Mouse (Mus musculus): Measurements from ENCODE around the gene Mycbp. TPM values are rescaled to one million over a fixed set of nuclear protein-coding genes. Genes with fewer than 3 reads are reported as not detected.
A peak's percentile ranks its signal among the peaks of the same experiment; 100 is the strongest.

Mycbp gene
- polyA plus RNA-seq, 1 experiment from 2014 or later, result 51.5 TPM

DNA sequence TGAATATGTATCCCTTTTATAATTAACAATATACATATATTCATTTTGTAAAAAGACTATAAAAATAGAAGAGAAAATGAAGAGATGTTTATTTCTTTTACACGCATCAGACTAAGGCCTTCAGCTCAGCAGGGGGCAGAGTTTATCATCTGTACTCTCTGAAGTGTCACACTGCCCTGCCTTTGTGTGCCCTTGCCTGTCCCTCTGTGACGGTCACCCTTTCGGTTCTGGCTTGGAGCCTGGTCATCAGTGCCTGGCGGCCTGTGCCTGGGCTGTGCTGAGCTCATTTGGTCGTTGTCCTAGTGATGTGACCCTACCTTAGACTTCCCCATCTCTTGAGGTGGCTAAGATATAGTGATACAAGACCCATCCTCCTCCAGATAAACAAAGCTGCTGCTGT lies 42.5 kb downstream of the Mycbp start:
- Histone ChIP-seq H3K4me2 (replicated peaks) (no peak overlapping the region), H3K36me3 (no peaks in the 10 kb centered on the region), H3K9me3 (no peaks in the 10 kb centered on the region), H3K27ac (replicated peaks) (no peak overlapping the region), H3K4me1 (peaks cover 3% of the 10 kb centered on the region; the same call in 1 of the 2 replicates), H3K27me3 (0 out of 2 replicates have a peak, but pooled peaks cover 11% of the 10 kb centered on the region), H3K9ac (replicated peaks) (no peak overlapping the region), H3K4me3 (no peak overlapping the region)
- 59% methylated on average over 5 of the region's 5 CpGs for WGBS
- no peak for ATAC-seq (ENCODE audit: low FRiP score, low read depth)

DNA sequence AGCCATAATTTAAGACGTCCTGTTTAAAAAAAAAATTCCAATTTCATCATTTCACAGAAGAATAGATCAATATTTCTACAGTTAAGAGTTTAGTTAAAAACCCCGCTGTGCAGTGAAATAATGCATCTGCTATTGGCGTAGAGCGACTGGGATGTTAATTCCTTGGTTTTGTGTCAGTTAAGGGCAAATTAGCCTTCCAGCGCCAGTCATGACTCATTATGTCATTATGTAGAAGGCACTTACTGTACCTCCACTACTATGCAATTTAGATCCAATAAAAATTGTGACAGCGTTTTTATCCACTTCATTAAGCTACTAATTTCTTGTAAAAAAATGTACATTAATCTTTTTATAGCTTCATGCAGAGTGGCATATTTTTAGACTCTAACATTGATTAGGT lies 44.3 kb downstream of the Mycbp start:
- H3K27ac ChIP-seq (replicated peaks), result no peak overlapping the region

GRCm38 (mm10) chr4:123949649-123950048 lies 45.0 kb downstream of the Mycbp start:
- Histone ChIP-seq H3K9me3 (no peaks in the 10 kb centered on the region), H3K4me3 (no peak overlapping the region), H3K4me2 (replicated peaks) (no peak overlapping the region), H3K36me3 (no peaks in the 10 kb centered on the region), H3K9ac (replicated peaks) (no peak overlapping the region), H3K27me3 (peaks cover 11% of the 10 kb centered on the region; the same call in 1 of the 2 replicates), H3K27ac (replicated peaks) (no peak overlapping the region), H3K4me1 (peaks cover 3% of the 10 kb centered on the region; the same call in 1 of the 2 replicates)
- 74% methylated on average over 10 of the region's 10 CpGs for WGBS
- ATAC-seq (ENCODE audit: low FRiP score, low read depth), result no peak

More for the DNA sequence above, 44.3 kb downstream of the Mycbp start:
- Histone ChIP-seq H3K36me3 (no peaks in the 10 kb centered on the region), H3K9me3 (no peaks in the 10 kb centered on the region), H3K9ac (replicated peaks) (no peak overlapping the region), H3K4me2 (replicated peaks) (no peak overlapping the region), H3K27me3 (0 out of 2 replicates have a peak, but pooled peaks cover 11% of the 10 kb centered on the region), H3K4me3 (no peak overlapping the region), H3K4me1 (peaks cover 3% of the 10 kb centered on the region; the same call in 1 of the 2 replicates)
- WGBS, result 80% methylated on average over 6 of the region's 6 CpGs
- ATAC-seq (ENCODE audit: low FRiP score, low read depth), result no peak

DNA sequence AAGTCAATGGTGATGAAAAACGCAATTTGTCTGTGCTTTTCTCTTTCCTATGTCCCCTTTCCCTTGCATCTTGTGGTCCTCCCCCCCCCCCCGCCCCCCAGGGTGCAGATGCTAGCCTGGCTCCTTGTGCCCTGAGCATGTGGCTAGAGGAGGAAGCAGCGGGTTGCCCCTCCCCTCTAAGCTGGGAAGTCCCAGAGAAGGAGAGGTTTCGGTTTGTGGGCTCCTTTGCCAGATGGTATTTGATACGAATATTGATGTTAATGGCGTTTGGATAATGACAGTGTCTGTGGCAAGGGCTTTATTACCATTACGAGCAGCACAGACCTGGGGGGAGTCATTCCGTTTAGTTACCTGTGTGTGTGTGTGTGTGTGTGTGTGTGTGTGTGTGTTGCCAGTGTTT lies 47.4 kb downstream of the Mycbp start:
- ATAC-seq (ENCODE audit: low FRiP score, low read depth), result no peak
- H3K36me3 ChIP-seq, result no peaks in the 10 kb centered on the region
- H3K4me3 ChIP-seq, result no peak overlapping the region
- no peak overlapping the region for H3K4me2 ChIP-seq (replicated peaks)
- peaks cover 23% of the 10 kb centered on the region for H3K27me3 ChIP-seq
- no peak overlapping the region for H3K27ac ChIP-seq (replicated peaks)
- H3K4me1 ChIP-seq, result peaks cover 3% of the 10 kb centered on the region; the same call in 1 of the 2 replicates
- H3K9me3 ChIP-seq, result no peaks in the 10 kb centered on the region
- WGBS, result 50% methylated on average over 8 of the region's 8 CpGs
- no peak overlapping the region for H3K9ac ChIP-seq (replicated peaks)

DNA sequence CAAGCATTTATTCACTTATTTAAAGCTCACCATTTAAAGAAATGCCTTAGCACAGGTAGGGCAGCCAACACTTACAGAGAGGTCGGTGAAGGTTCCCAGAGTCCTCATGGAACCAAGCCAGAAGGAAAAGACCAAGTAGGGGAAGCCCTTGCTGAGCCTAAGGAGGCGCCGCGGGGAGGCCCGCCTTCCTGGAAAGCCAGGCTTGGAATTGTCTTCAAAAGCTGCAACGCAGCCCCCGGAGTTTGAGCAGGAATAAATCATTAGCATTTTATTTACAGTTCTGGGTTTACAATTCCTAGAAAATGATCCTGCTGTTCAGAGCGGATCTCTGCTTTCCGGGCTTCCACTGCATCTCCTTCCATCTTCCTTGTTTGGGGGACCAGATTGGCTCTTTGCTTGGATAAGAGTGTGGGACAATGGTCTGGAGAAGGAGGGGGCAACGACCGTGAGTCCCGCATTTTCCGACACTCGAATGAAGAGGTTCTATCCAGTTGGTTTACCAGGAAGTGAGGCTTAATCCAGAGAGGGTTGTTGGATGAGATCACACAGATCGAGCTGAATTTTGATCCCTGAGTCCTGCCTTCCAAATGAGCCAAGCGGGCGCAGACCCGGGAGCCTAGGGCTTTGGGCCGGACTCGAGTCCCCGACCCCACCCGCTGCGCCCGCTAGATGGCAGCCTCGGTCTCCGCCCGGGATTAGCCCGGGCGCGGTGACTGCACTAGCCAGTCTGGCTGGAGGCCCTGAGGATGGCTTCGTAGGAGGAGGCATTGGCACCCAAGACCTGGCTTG lies 52.3 kb downstream of the Mycbp start:
- H3K27me3 ChIP-seq, result peaks cover 32% of the 10 kb centered on the region
- no peak overlapping the region for H3K27ac ChIP-seq (replicated peaks)
- H3K4me1 ChIP-seq, result peaks cover 10% of the 10 kb centered on the region
- no peak overlapping the region; the same call in 1 of the 2 replicates for H3K9ac ChIP-seq (replicated peaks)
- H3K36me3 ChIP-seq, result no peaks in the 10 kb centered on the region
- peak overlapping the region; percentile 39 for H3K4me2 ChIP-seq (replicated peaks)
- H3K4me3 ChIP-seq, result peak overlapping the region; percentile 19
- 7% methylated on average over 31 of the region's 31 CpGs for WGBS
- H3K9me3 ChIP-seq, result no peaks in the 10 kb centered on the region
- ATAC-seq (ENCODE audit: low FRiP score, low read depth), result peak; percentile 84

GRCm38 (mm10) chr4:123957492-123957808 lies 52.8 kb downstream of the Mycbp start:
- Histone ChIP-seq H3K4me1 (peaks cover 7% of the 10 kb centered on the region), H3K36me3 (no peaks in the 10 kb centered on the region), H3K4me2 (replicated peaks) (peak overlapping the region; percentile 39; the same call in 1 of the 2 replicates), H3K4me3 (no peak overlapping the region), H3K9me3 (no peaks in the 10 kb centered on the region), H3K27ac (replicated peaks) (no peak overlapping the region), H3K27me3 (peaks cover 32% of the 10 kb centered on the region), H3K9ac (replicated peaks) (no peak overlapping the region)
- 51% methylated on average over 4 of the region's 4 CpGs for WGBS
- no peak; the same call in 1 of the 2 replicates for ATAC-seq (ENCODE audit: low FRiP score, low read depth)

DNA sequence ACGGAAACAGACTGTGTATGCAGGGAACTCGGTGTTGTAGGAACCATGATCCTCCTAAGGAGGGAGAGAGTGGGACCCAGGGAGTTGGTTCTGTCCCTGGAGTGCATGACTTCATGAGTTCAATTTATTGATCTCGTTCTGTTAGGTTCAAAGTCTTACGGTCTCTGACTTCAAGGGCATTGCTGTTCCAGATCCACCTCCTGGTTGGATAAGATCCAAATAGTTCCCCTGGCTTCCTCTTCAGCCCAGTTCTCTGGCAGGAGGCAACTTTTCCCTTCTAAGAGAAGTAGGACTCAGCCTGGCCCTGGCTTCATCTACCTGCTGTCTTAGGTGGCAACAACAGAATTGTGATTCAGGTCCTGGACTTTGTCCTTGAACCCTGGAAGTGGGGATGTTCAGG lies 53.3 kb downstream of the Mycbp start:
- ATAC-seq (ENCODE audit: low FRiP score, low read depth), result no peak
- 69% methylated on average over 4 of the region's 4 CpGs for WGBS
- Histone ChIP-seq H3K9me3 (no peaks in the 10 kb centered on the region), H3K27ac (replicated peaks) (no peak overlapping the region), H3K36me3 (no peaks in the 10 kb centered on the region), H3K4me2 (replicated peaks) (no peak overlapping the region), H3K9ac (replicated peaks) (no peak overlapping the region), H3K4me3 (no peak overlapping the region), H3K4me1 (peaks cover 7% of the 10 kb centered on the region), H3K27me3 (peaks cover 32% of the 10 kb centered on the region)

DNA sequence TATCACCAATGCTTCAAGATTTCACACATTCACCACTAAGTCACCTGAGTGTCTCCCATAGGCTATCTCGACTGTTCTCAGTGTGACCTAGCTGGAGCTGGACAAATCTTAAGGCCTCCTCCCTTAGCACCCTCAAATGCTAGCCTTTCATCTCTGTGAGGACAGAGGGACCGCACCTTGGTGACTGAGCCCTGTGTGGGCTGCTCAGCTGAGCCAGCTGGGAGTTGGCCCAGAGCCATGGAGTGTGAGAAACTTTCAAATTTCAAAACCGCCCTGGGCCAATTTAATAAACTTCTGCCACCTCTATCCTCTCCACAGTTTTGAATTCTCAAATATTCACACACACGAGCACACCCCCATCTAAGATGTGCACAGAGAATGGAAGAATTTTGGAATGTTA lies 56.3 kb downstream of the Mycbp start:
- Histone ChIP-seq H3K4me2 (replicated peaks) (no peak overlapping the region), H3K27me3 (peaks cover 29% of the 10 kb centered on the region), H3K27ac (replicated peaks) (no peak overlapping the region), H3K36me3 (no peaks in the 10 kb centered on the region), H3K4me3 (no peak overlapping the region), H3K4me1 (peaks cover 7% of the 10 kb centered on the region), H3K9ac (replicated peaks) (no peak overlapping the region), H3K9me3 (no peaks in the 10 kb centered on the region)
- WGBS, result 80% methylated on average over 4 of the region's 4 CpGs
- ATAC-seq (ENCODE audit: low FRiP score, low read depth), result no peak

Other genes starting within 250 kb of the Mycbp start
- gene Macf1, start 220.5 kb upstream of the Mycbp start, polyA plus RNA-seq (2016; fragmentation: Nextera tagmentation; extraction: Ambion mirVana), result 78.3 and 79.3 TPM in 2 replicates
- 318 and 329 TPM in 2 replicates for gene Ndufs5, start 186.6 kb upstream of the Mycbp start, polyA plus RNA-seq (2016; fragmentation: Nextera tagmentation; extraction: Ambion mirVana)
- 102 and 103 TPM in 2 replicates for gene Akirin1, start 154.5 kb upstream of the Mycbp start, polyA plus RNA-seq (2016; fragmentation: Nextera tagmentation; extraction: Ambion mirVana)
- 0.47 and 1.2 TPM in 2 replicates for gene Rhbdl2, start 117.0 kb upstream of the Mycbp start, polyA plus RNA-seq (2016; fragmentation: Nextera tagmentation; extraction: Ambion mirVana)
- gene 4933427I04Rik, start 45.2 kb upstream of the Mycbp start, polyA plus RNA-seq (2016; fragmentation: Nextera tagmentation; extraction: Ambion mirVana), result not detected in 2 replicates
- gene Rragc, start 12.6 kb downstream of the Mycbp start, polyA plus RNA-seq (2016; fragmentation: Nextera tagmentation; extraction: Ambion mirVana), result 59.5 and 59.6 TPM in 2 replicates
- gene 4930535I16Rik, start 13.2 kb downstream of the Mycbp start, polyA plus RNA-seq (2016; fragmentation: Nextera tagmentation; extraction: Ambion mirVana), result not detected in 2 replicates